In the genomic region with DNA sequence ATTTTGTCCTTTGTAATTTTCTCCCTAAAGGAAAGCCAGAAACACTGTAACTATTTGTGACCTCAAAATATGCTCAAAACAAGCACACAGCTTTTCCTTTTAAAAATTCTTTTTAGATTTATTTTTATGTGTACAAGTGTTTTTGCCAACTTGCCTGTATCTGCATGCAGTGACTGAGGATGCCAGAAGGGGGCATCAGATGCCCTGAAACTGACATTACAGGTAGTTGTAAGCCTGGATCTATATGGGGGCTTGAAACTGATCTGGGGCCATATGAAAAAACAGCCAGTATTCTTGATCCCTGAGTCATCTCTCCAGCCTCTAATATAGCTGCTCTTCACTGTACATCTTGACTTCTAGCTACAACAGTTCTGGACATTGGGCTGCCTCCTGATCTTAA, we compare ENCODE assay signal across 21 mouse cellular contexts.
A peak's percentile ranks its signal among the peaks of the same experiment; 100 is the strongest.
DNase-seq lines count a peak whose midpoint lies in the region; ATAC-seq and TF ChIP-seq lines count a peak whose summit lies in the region.
"Had no signal": no experiment of that assay in that cellular context is flagged by ENCODE, and none has a peak within 500 bp of the region (broad histone marks: within the 10 kb centered on the region; RNA-seq: fewer than 3 reads in every experiment).

No protein-coding gene starts in this region.

- TF ChIP-seq POLR2A in kidney, adult 2 months (IDR thresholded peaks at IDR 0.05; ENCODE audit: low read depth, low read length) = no peak

- no peaks in the 10 kb centered on the region for H3K27me3 ChIP-seq in kidney, adult 2 months (replicated peaks; ENCODE audit: control insufficient read depth, insufficient read depth, low read length)
- H3K27me3 ChIP-seq: intestine, embryonic 15.5 days; neural tube, embryonic 12.5 days had no signal

- no peak overlapping the region for H3K27ac ChIP-seq in kidney, adult 2 months (ENCODE audit: insufficient read depth, low read depth, low read length)
- H3K27ac ChIP-seq: forebrain, embryonic 10.5 days; hindbrain, embryonic 14.5 days; intestine, embryonic 15.5 days; kidney, postnatal 0 days; neural tube, embryonic 12.5 days had no signal

- no peaks in the 10 kb centered on the region for H3K36me3 ChIP-seq in kidney, adult 2 months (ENCODE audit: control insufficient read depth, insufficient read depth, low read length)
- H3K36me3 ChIP-seq: forebrain, embryonic 10.5 days; intestine, embryonic 15.5 days; neural tube, embryonic 12.5 days had no signal

- no peaks in the 10 kb centered on the region for H3K4me1 ChIP-seq in kidney, adult 2 months (ENCODE audit: control insufficient read depth, insufficient read depth, low read length)
- H3K4me1 ChIP-seq: forebrain, embryonic 10.5 days; intestine, embryonic 15.5 days; neural tube, embryonic 12.5 days had no signal

- ATAC-seq in megakaryocyte-erythroid progenitor cell, adult 5-6 weeks (replicated peaks; ENCODE audit: low FRiP score, low TSS enrichment, poor library complexity, severe bottlenecking) = peak; percentile 62; the same call in 1 of the 2 replicates
- ATAC-seq: forebrain, postnatal 0 days; intestine, embryonic 15.5 days had no signal

- DNase-seq in kidney, adult 2 months = no peak
- DNase-seq in kidney, adult 11 months = no peak
- peak; percentile 25 for DNase-seq in thymus, postnatal 4 days
- DNase-seq in thymus, postnatal 0 days (ENCODE audit: low spot score) = no peak
- peak; percentile 43 for DNase-seq in R1 (ENCODE audit: low read depth, low spot score)
- no peak for DNase-seq in right cerebral cortex, adult 2 months (ENCODE audit: low spot score in 2 of 2)
- no peak for DNase-seq in adrenal gland, postnatal 10 days
- DNase-seq: adrenal gland, postnatal 36 days; cerebellum, adult 18-20 months; cerebellum, postnatal 25 days; forebrain, postnatal 0 days; heart, postnatal 14 days; lung, postnatal 4 days; right cerebral cortex, adult 18-20 months; thymus, postnatal 25 days had no signal

- no peak overlapping the region for H3K4me3 ChIP-seq in kidney, adult 2 months (ENCODE audit: insufficient read depth, low read depth, low read length)
- H3K4me3 ChIP-seq: forebrain, embryonic 10.5 days; intestine, embryonic 15.5 days; neural tube, embryonic 12.5 days had no signal

- 0 out of 2 replicates have a peak, but pooled peaks have one; percentile 9 for TF ChIP-seq CTCF in kidney, adult 2 months (conservative IDR thresholded peaks at IDR 0.05; ENCODE audit: insufficient read depth, insufficient read length, low read depth, low read length)

Comparison
In these comparisons a context has a peak if more than half of its experiments do, and no peak if none do; other contexts are left out.
1. DNase-seq: peak in thymus, postnatal 4 days (single experiment) and R1 (single experiment); none in kidney, adult 2 months (single experiment), kidney, adult 11 months (single experiment), thymus, postnatal 0 days (single experiment), right cerebral cortex, adult 2 months (0 of 2) and adrenal gland, postnatal 10 days (single experiment).